Mouse (Mus musculus) brain, embryonic 18.5 days (tissue): ENCODE measurements around the gene Rgl2.
A peak's percentile ranks its signal among the peaks of the same experiment; 100 is the strongest.
"Not testable (repeated sequence)": the region's sequence is repeated elsewhere in the genome, so short reads cannot be mapped to it uniquely, and the experiment has no call there.

Source experiments
- DNase-seq: peaks from one replicate; pipeline ENCODE4 v3.0.0-alpha.2; 2012; ENCODE audit warnings: low read depth, low spot score

Gene Rgl2

DNA sequence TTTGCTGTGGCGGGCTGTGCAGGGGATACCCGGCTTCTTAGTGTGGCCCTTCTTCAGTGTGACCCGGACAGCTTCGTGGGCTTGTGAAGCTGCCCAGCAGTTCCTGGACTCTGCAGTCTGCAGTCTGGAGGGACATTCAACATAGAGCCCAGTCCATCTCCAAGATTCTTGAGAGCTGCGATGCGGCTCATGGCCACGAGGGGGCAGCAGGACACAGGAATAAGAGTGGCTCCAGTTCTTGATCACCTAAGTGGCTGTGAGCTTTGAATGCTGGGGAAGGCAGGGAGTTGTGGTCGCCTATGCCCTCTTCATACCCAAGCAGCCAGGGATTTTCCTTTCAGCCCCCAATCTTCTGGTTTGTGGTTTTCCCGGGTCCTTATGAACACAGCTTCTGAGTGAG is 39.1 kb downstream of the Rgl2 start:
- DNase-seq = peak; percentile 28

DNA sequence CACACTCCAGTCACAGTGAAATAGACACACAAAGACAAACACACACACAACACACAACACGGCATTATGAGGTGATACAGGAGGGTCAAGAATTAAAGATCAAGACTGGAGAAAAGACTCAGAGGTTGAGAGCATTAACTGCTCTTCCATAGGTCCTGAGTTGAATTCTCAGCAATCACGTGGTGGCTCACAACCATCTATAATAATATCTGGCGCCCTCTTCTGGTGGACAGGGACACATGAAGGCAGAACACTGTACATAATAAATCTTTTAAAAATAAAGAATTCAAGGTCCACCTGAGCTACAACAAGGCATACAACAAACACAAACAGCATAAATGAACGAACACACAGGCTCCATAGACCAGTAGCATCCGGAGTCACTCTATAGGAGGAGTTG is 39.6 kb downstream of the Rgl2 start:
- DNase-seq = no peak

DNA sequence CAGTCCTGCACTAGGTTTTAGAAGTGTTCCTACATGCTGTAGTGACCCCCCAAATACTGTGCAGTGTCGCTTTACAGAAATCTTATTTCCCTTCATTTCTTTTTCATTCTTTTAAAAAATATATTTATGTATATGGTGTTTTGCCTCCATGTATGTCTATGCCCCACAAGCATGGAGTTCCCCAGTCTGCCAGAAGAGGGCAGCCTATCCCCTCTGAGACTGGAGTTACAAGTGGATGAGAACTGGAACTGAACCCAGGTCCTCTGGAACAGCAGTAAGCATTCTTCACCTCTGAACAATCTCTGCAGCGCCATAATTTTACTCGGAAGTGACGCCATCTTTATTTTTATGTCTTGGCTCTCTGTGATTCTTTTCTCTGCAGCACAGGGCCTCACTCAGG is 40.1 kb downstream of the Rgl2 start:
- no peak for DNase-seq

DNA sequence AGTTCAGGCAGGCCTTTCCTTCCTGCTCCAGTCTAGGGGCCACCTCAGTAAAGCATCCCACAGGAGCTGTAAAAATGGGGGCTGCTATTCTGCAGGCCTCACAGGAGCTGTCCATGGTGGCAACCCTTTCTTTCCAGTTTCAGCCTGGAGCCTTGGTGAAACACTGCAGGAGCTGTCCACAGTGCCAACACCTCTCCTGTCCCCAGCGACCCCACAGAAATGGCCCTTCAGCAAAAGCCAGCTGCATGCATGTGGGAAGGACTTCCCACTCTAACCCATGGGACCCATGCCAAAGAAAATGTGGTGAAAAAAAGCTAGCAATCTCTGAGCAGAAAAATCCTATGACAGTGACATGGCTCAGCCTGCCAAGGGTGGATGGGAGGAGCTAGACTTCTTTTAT is 43.3 kb downstream of the Rgl2 start:
- DNase-seq = no peak

DNA sequence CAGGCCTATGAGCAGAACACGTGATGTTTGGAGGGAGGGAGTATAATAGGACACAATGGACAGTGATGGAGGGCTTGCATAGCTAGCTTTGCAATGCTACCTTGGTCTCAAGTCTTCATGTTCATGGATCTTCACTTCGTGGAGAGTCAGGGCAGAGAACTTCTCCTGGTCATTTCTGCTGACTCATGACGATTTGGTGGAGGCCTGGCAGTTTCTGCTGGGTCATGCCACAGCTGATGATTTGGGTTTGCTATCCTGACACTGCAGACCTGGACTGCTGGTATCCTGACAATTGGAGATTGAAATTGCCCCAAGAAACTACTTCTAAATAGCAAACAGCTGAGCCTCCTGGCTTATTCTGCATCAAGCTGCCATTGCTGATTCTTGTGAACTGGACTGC is 44.2 kb downstream of the Rgl2 start:
- no peak for DNase-seq

DNA sequence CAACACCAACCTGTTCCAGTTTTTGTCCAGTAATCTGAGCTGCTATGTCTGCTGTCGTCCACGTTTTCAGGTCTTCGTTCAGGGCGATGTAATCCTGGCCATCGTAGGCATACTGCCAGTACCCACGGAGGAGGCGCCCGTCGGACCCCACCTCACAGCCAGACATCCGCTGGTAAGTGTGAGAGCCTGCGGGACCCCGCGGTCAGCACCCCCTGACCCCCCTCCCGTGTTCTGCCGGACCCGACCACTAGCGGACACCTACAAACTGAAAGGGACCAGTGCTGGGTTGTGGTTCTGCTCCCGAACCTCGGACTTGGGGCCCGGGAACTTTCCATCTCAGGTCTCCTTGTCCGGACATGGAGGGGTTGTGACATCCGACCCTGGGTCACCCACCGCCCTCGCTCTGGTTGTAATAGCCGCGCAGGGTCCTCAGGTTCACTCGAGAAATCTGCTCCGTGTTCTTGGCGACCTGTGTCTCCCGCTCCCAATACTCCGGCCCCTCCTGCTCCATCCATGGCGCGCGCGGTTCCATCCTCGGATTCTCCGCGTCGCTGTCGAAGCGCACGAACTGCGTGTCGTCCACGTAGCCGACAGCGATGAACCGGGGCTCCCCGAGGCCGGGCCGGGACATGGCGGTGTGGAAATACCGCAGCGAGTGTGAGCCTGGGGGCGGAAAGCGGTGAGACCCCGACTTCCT is 48.7 kb downstream of the Rgl2 start:
- no peak for DNase-seq

DNA sequence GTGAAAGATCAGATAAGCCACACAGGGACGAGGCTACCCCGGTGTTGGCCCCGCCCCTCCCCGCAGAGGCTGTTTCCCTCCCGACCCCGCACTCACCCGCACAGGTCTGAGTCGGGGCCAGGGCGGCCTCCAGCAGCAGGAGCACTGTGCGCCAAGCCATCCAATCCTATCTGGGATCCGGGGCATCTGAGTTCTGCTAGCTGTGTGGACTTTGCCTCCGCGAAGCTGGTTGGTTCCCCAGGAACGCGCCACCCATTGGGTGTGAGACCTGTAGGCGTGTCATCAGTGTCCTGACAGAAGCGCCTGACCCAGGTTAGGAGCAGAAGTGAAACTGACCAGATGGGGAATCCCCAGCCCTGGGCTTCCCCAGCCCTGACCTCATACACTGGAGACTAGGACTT is 49.3 kb downstream of the Rgl2 start:
- DNase-seq = no peak

DNA sequence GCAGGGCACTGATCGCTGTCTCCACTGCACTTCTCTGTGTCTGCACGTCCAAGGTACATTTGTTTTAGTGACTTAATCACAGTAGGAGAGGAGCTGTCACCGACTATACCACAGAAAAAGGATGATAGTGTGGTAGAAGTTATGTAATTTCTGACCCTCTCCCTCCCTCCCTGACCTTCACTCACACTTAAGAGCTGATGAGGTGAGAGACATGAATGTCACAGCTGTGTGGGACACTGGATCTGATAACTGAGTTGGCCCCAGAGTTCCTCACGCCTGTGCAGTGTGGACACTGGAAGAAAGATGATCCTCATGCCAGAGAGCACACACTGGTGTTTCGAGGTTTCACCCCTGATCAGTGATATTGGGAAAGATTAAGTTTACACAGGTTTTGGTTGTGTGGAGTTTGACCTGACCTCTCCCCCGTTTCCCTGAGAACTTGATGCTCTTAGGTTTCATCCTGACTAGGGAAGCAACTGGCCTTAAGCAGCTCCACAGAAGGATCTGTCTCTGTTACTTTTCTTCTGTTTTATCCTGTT is 50.2 kb downstream of the Rgl2 start:
- DNase-seq = no peak

DNA sequence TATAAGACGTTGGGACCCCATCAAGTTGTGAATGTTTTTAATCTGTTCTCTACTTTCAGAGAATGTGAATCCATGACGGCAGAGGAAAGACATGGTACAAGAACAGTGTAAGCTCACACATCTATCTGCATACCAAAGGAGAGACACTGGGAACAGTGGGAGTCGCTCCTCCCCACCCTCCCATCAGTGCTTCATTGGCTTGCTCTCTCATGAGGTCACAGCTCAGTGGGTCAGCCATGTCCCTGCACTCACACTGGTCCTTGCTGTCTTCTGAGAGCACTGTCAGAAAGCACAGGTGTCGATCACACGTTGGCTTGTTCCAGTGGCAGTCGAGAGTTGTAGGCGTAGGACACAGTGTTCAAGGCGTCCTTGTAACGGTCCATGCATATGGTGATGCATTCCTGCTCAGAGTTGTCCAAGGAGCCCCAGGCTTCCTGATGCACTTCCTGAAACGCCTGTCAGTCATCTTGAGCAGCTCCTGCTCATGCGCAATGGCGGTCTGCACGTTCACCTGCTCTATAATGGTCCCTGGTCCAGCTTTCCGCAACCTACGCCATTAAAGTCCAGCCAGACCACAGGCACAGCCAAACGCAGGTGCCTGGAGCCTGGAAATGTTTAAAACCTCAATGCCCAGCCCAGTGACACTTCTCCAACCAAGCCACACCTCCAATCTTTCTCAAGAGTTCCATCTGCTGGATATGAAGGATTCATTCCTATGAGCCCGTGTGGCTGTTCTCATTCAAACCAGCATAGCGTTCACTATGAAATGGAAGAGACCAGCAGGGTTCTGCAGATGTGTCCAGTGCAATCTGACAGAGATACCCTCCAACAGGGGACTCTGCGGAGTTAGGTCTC is 51.1 kb downstream of the Rgl2 start:
- DNase-seq = no peak

DNA sequence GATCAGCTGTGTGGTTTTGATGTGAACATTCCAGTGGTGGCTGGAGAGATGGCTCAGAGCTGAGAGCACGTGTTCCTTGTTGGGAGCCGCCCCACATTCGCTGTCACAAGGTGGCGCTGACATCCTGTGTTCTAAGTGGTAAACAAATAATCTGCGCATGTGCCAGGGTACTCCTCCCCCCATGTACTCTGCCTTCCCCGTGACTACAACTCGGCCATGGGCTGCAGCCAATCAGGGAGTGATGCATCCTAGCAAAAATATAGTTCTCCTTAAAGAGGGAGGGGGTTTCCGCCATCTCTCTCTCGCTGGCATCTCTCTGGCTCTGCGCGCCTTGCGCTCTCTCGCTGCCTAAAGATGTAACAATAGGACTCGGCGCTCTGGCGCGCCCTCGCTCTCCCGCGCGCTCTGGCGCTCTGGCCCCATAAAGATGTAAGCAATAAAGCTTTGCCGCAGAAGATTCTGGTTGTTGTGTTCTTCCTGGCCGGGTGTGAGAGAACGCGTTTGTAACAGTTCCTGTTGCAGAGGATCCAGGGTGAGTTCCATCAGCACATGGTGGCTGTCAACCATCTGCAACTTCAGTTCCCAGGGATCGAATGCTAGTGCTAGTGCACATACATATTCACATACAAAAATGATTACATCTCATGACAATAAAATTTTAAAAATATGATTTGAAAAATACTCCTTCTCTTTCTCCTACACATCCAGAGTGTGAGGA is 52.0 kb downstream of the Rgl2 start:
- DNase-seq = peak; percentile 90

DNA sequence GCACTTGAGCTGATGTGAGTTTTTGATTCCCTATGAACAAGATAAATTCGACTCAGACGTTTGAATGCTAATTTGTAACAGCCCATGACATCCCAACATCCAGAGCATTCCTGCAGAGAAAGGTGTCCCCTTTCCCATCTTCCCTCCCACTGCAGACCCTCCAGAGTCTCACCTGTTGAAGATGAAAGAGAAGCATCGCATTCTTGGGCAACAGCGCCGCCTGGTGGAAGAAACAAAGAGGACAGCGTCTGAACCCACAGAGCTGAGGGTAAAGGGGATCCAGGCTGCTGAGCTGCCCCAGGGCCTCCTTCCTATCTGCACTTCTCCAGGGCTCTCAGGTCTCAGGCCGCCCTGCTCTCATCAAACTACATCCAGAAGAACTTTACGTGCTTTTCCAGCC is 52.8 kb downstream of the Rgl2 start:
- not testable (repeated sequence) for DNase-seq
